Mouse (Mus musculus): Measurements from ENCODE around the gene Lrrc15. TPM values are rescaled to one million over a fixed set of nuclear protein-coding genes. Genes with fewer than 3 reads are reported as not detected.

Gene Lrrc15
- 0.19 TPM in 1 of 3 replicates, not detected in the others for total RNA-seq (2017)

DNA sequence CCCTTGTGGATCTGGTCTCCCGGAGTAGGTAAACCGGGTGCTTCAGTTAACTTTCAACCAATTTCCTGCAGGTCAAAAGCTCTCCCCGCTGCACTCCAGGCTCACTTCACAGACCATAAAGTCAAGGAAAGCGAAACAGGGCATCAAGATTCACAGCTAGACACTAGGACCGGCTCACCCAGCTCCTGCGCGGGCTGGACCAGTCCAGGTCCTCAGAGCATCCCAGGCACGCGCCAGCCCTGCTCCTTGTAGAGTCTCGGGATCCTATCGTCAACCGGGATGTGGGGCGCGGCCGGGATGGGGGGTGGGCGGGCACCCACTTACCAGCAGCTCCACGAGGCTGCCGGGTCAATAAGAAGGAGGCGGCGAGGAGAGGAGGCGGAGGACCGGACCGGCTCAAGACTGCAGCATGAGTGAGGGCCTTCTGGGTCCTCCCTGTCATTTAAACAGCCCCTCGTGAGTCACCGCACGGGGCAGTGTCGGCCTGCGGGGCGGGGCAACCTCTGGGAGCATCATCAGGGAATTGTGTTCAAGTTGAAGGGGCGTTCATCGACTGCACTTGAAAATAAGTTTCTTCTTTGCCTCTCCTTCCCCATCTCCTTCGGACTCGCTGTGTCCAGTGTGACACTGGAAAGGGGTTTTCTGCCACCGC lies at the start of gene Lrrc15:
Gene Lrrc15, minus strand, starts transcription at position 413 of the 652 bp plus-strand sequence.
- no peak for ATAC-seq (replicated peaks; ENCODE audit: insufficient number of reproducible peaks, low FRiP score, low TSS enrichment, poor library complexity, severe bottlenecking)

DNA sequence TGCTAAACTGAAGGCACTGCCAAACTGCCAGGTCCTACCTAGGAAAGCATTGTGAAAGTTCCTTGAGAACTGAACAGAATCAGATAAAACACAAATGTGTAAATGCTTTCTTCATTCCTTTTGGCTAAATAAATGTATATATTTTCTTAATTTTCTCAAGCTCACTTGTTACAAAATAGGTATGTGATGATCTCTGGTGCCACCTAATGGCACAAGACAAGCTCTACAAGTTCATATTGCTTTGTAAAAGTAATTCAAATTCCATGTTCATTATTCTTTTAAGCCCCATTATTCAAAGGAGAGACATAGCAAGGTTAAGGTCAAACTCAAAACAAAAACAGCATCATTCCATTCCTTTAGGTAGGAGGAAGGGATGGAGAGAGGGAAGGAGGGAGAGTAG lies 31.2 kb upstream of the Lrrc15 start:
- ATAC-seq (replicated peaks; ENCODE audit: insufficient number of reproducible peaks, low FRiP score, low TSS enrichment, poor library complexity, severe bottlenecking): no peak

- no peak for ATAC-seq (replicated peaks; ENCODE audit: insufficient number of reproducible peaks, low FRiP score, low TSS enrichment, poor library complexity, severe bottlenecking)
These were observed 27.6 kb upstream of the Lrrc15 start, which contains the start of gene Gp5 for GRCm38 (mm10) chr16:30310647-30311046. Gp5 (minus strand) TSS chr16:30310779.

- ATAC-seq (replicated peaks; ENCODE audit: insufficient number of reproducible peaks, low FRiP score, low TSS enrichment, poor library complexity, severe bottlenecking): no peak
These were observed 27.1 kb upstream of the Lrrc15 start for GRCm38 (mm10) chr16:30310171-30310515.

DNA sequence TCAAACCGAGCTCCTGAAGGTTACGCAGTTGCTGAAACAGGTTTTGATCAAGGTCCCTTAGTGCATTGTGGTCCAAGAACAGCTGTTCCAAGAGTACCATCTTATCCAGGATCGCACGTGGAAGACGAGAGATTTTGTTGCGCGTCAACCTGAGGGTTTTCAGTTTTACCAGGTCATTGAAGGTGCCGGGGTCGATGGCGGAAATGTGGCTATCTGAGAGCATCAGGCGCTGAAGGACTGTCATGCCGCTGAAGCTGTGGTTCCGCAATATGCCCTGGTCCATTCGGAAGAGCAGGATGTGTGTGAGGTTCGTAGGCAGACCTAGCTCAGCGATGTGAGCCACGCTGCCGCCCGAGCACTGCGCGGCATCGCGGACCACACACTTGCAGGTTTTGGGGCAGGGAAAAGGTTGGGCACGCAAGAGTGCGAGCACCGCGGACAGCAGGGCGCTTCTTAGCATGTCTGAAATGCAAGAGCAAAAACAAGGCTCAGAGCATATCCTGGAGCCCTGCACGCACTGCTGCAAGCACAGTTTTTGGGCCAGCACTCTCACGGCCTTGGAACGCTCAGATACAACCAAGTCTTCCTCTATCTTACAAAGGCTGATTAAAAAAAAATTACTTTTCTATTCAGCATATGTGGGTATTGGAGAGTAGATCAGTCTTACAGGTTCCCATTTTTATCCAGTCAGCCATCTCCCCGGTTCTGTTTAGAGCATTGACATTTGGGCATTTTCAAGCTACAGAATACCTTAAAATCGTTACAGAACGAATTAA lies 26.5 kb upstream of the Lrrc15 start:
- peak; percentile 38; the same call in 1 of the 2 replicates for ATAC-seq (replicated peaks; ENCODE audit: insufficient number of reproducible peaks, low FRiP score, low TSS enrichment, poor library complexity, severe bottlenecking)

DNA sequence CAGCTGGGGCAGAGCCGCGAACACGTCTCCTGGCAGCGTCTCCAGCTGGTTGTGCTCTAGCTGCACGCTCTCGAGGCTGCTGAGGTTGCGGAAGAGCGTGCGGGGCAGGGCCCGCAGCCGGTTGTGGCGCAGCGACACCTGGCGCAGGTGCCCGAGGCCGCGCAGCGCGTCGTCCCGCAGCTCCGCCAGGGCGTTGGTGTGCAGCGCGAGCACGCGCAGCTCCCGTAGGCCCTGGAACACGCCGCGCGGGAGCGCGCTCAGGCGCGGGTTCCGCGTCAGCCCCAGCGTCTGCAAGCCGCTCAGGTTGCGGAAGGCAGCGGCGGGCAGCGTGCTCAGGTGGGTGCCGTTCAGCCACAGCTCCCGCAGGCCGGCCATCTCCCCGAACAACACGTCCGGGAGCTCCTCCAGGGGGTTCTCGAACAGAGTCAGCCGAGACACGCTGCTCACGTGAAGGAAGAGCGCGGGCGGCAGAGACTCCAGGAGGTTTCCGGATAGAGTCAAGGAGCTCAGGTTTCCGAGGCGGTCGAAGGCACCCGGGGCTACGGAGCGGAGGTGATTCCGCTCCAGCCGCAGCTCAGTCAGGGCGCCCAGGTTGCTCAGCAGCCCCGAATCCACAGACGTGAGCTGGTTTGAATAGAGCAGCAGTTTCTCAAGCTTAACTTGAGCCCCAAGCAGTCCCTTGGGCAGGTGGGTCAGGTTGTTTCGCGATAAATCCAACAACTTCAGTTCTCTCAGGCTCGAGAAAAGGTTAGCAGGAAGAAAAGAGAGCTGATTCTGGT lies 25.7 kb upstream of the Lrrc15 start:
- 0 out of 2 replicates have a peak, but pooled peaks have one; percentile 6 for ATAC-seq (replicated peaks; ENCODE audit: insufficient number of reproducible peaks, low FRiP score, low TSS enrichment, poor library complexity, severe bottlenecking)

DNA sequence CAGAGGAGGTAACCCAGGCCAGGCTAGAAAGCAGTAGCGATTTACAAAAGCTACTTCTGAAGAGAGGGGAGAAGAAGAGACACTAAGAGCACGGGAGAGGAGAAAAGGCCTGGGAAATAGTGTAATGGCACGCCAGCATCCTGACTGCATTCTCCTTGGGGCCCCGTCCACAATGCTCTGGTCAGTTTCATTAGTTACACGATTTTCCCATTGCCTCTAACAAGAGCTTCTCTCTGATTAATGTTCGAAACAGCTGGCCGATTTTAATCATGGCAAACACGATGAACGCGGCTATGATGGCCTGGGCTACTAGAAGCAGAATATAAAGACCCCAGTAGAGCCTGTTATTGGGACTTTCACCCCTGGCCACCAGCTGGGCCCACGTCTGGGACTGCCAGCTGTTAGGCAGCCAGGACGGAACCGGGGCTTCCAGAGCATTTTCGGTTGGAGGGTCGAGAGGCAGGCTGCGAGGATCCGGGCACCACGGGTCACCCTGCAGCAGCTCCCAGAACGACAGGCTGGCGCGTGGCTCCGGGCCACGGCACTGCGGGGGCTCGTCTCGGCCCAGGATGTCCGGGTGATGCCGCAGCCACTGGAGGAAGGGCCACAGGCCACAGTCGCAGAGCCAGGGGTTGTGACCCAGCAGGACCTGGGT lies 25.0 kb upstream of the Lrrc15 start:
- ATAC-seq (replicated peaks; ENCODE audit: insufficient number of reproducible peaks, low FRiP score, low TSS enrichment, poor library complexity, severe bottlenecking): no peak

DNA sequence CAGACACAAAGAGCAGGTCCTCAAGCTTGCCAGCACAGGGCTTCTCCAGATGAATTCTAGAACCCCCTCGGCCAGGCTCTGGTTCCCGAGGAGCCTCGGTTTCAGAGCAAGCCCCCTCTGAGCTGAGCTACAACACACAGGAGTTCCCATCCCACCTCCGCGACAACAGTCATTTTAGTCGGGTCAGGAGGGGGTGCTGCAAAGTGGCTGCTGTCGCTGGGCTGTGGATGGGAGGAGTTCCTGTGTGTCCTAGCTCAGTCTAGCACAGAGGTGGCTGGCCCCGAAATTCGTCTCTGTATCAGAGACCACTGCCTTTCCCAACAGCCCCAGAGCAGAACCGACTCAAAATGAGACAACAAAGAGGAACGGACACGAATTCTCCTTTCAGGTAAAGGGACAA lies 24.2 kb upstream of the Lrrc15 start:
- ATAC-seq (replicated peaks; ENCODE audit: insufficient number of reproducible peaks, low FRiP score, low TSS enrichment, poor library complexity, severe bottlenecking): no peak

DNA sequence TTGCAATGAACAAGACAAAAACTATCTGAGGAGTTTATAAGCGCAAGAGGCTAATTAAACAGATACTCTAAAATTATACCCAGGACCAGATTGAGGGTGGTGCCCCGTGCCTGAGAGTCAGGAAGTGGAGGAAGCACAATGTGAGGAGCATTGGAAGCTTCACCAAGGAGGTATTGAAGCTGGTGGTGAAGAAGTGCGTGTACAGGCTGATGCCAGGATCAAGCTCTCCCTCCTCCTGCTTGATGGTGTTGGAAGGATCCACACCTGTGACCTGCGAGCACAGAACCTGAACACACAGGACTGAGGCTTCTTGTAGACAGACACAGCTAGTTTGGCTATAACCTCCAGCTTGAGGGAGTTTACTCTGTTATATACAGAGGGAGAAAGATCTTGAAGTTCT lies 23.0 kb upstream of the Lrrc15 start:
- no peak for ATAC-seq (replicated peaks; ENCODE audit: insufficient number of reproducible peaks, low FRiP score, low TSS enrichment, poor library complexity, severe bottlenecking)

- no peak for ATAC-seq (replicated peaks; ENCODE audit: insufficient number of reproducible peaks, low FRiP score, low TSS enrichment, poor library complexity, severe bottlenecking)
These were observed 21.2 kb upstream of the Lrrc15 start for GRCm38 (mm10) chr16:30304236-30304635.

GRCm38 (mm10) chr16:30303411-30303810 lies 20.4 kb upstream of the Lrrc15 start:
- ATAC-seq (replicated peaks; ENCODE audit: insufficient number of reproducible peaks, low FRiP score, low TSS enrichment, poor library complexity, severe bottlenecking): no peak

GRCm38 (mm10) chr16:30302686-30303085 lies 19.6 kb upstream of the Lrrc15 start:
- ATAC-seq (replicated peaks; ENCODE audit: insufficient number of reproducible peaks, low FRiP score, low TSS enrichment, poor library complexity, severe bottlenecking): no peak

- ATAC-seq (replicated peaks; ENCODE audit: insufficient number of reproducible peaks, low FRiP score, low TSS enrichment, poor library complexity, severe bottlenecking): no peak
These were observed 16.7 kb upstream of the Lrrc15 start for GRCm38 (mm10) chr16:30299711-30300277.

DNA sequence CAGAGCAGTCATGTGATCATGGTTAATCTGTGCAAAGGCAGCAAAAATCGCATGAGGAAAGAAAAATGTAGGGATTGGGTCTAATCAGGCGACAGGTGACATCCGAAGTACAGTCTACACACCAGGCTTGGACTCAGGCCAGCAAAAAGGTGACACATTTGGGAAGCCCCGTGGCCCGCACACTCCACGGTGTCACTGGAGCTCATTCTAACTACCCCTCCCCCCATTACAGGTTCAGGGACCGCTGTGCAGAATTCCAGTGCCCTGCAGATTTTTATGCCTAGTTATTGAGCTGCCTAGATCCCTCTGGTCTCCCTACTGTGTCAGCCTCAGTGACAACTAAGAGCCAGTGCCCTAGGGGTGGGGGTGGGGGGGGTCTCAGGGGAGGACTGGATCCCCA lies 14.4 kb upstream of the Lrrc15 start:
- ATAC-seq (replicated peaks; ENCODE audit: insufficient number of reproducible peaks, low FRiP score, low TSS enrichment, poor library complexity, severe bottlenecking): no peak

- ATAC-seq (replicated peaks; ENCODE audit: insufficient number of reproducible peaks, low FRiP score, low TSS enrichment, poor library complexity, severe bottlenecking): no peak
These were observed 13.7 kb upstream of the Lrrc15 start for GRCm38 (mm10) chr16:30296601-30297275.

DNA sequence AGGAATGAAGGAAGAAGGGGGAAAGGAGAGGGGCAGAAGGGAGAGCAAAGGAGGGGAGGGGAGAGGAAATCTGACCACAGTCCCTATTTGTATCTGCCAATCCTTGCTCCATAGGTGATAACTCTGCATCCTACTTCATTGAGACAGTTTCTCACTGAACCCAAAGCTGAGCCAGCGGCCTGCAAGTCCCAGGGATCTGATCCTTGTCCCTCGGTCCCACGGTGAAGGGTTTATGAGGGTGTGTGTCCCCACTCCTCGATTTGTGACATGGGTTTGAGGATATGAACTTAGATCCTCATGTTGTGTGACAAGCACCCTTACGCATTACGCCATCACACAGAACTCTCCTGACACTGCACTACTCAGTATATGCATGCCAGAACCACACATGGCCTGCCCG lies 12.1 kb upstream of the Lrrc15 start:
- no peak for ATAC-seq (replicated peaks; ENCODE audit: insufficient number of reproducible peaks, low FRiP score, low TSS enrichment, poor library complexity, severe bottlenecking)

DNA sequence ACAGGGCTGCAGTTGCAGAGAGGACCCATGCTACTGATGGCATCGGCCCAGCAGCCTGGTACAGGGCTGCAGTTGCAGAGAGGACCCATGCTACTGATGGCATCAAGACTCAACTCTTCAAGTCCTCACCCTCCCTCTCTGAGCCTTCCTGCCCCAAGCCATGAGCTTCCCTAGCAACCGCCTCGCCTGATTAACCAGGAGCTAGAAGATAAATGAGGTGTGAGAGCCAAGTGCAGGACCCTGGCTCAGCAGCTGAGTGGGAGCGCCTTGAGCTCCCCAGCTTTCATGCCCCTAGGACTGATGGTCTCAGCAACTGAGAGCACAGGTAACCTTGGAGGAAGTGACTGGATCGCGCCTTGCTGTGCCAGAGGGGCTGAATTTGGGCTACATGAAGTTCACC lies 7.4 kb upstream of the Lrrc15 start:
- no peak for ATAC-seq (replicated peaks; ENCODE audit: insufficient number of reproducible peaks, low FRiP score, low TSS enrichment, poor library complexity, severe bottlenecking)

- ATAC-seq (replicated peaks; ENCODE audit: insufficient number of reproducible peaks, low FRiP score, low TSS enrichment, poor library complexity, severe bottlenecking): no peak
These were observed 2.6 kb upstream of the Lrrc15 start for GRCm38 (mm10) chr16:30285701-30286100.

All from monocyte, adult 5-6 weeks (primary cell).